Mouse (Mus musculus): ENCODE measurements around the gene Npw.

DNA sequence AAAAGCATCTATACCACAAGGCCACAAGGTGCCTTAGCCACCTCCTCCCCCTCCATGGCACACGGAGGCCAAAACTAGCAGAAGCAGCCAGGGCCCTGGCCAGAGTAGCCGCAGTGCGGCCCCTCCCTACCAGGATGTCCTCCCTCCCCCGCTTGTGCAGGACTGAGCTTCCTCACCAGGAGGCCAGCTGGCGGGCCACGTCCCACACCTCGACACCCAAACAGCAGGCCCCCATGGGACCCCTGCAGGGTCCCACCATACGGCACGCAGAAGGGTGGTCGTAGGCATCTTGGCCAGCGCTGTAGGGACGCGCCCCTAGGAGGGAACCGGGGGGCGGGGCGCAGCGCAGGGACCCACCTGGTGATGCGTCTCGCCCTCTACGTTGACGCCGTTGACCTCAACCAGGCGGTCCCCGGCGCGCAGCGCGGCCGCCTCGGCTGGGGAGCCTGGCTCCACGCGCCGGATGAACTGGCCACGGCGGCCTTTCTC, 8.6 kb downstream of the Npw start:
- TF ChIP-seq CTCF (IDR thresholded peaks at IDR 0.05; ENCODE audit: borderline replicate concordance, control insufficient read depth, extremely low read depth, insufficient read depth, low read length, poor library complexity): no peak
- no peak for TF ChIP-seq POLR2A (IDR thresholded peaks at IDR 0.05; ENCODE audit: control insufficient read depth, extremely low read depth, insufficient read depth, low read length, poor library complexity)

Measured in thymus, adult 2 months (tissue).